Mouse (Mus musculus): ENCODE data around the gene S100a16.
A peak's percentile ranks its signal among the peaks of the same experiment; 100 is the strongest.

The S100a16 gene

GRCm38 (mm10) chr3:90537141-90537904 is at the start of gene S100a16:
TSS of gene S100a16 (plus strand) at chr3:90537254.
- DNase-seq: peak; percentile 89

- no peak for DNase-seq
Measured at GRCm38 (mm10) chr3:90488576-90488975, 48.5 kb upstream of the S100a16 start.

DNA sequence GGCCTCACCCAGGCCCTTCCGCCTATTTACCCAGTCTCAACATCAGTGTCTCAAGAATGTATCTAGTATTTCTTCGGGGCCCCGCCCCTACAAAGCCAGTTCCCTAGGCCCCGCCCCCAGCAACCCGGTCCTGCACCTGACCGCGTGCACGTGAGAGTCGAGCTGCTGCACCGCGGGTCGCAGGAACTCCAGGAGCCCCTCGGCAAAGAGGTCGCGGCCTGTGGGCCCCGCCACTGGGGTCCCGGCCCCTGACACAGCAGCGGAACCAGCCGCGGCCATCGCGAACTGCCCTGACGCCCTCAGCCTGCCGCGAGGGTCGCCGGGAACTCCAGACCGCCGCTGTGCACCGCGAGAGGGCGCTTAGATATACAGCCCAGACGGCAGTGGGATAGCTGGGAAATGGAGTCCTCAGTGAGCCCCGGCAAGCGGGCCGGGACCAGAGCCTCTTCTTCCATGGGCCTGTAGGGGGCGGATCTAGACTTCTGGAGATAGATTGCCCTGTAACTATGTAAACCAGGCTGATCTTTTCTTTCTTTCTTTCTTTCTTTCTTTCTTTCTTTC is 46.3 kb upstream of the S100a16 start, which contains the start of gene Snapin:
Gene Snapin, minus strand, starts transcription at position 338 of the 561 bp plus-strand sequence.
- peak; percentile 97 for DNase-seq

DNA sequence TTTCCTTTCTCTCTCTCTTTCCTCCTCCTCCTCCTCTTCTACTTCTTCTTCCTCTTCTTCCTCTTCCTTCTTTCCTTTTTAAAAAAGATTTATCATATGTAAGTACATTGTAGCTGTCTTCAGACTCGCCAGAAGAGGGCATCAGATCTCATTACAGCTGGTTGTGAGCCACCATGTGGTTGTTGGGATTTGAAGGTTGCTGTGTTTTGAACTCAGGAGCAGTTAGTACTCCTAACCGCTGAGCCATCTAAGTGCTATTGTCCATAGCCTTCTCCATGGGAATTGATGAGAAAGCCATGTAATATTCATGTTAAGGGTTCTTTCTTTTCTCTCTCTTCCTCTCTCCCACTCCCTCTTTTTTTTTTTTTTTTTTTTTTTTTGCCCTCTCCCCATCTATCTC is 45.7 kb upstream of the S100a16 start:
- DNase-seq: peak; percentile 56

DNA sequence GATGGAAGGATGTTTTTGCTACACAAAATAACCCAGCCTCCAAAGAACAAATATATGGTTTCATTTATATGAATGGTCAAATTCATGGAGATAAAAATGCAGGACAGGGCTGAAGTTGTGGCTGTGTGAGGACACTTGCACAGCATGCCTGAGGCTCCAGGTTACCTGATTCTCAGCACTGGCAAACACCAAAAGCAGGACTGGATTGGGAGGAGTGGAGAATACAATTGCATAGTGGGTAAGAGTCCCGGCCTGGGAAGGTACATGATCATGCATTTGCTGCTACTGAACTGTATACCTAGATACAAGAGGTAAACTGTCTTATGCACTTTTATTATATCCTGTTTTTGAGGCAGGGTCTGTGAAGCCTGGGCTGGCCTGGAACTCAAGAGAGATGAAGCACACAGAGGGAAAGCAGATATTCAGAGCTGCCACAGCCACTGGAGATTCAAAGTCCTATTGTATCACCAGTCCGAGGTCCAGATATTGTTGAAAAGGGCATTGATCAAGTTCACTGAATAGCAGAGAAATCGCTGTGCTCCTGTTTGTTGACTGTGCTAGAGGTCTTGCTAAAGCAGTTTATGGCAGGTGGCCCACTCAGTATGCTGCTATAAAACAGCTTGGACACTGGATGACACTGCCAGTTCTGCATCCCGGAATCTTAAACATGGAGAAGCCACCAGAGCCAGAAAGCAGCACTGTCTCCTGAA is 43.1 kb upstream of the S100a16 start:
- no peak for DNase-seq

DNA sequence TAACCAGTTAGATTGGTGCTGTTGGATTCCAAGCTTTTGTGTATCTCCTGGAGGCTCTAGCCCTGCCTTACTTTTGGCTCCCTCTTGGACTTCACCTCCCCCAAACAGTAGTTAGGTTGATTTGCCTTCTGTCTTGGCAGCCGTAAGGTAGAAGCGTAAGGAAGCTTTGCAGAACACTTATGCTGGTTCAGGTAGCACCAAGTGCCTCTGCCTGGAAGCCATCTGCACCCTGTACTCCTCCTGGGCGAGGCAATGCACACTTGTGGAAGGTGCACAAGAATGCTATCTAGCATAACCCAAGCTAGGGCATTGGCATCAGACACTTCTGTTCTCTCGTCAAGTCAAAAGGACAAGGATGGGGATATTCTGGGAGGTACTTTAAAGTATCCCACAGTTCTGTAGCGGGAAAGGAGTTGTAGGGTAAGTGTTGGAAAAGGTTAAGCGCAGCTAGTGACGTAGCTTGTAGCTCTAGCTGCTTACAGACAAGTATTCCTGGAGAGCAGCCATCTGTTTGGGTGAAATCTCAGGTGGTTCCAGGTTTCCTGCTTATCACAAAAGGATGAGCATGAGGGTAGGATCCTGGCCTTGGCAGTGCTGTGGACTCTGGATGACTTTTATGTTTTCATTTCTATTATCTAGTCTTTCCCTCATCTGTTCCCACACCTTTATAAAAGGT is 41.1 kb upstream of the S100a16 start:
- no peak for DNase-seq

DNA sequence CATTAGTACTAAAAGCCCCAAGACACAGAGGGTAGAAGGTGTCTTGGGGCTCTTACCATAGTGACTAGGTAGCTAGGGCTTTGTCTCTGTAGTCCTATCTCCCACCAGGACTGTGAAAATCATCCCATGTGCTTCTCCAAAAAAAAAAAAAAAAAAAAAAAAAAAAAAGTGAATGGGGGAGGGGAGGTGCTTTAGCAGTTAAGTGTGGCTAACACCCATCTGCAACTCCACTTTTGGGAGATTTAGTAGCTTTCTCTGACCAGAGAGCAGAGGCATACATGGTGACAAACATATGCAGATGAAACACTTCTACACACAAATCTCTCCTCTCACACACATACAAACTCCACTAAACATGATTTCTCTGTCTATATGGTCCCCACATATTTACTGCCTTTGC is 39.5 kb upstream of the S100a16 start:
- no peak for DNase-seq

DNA sequence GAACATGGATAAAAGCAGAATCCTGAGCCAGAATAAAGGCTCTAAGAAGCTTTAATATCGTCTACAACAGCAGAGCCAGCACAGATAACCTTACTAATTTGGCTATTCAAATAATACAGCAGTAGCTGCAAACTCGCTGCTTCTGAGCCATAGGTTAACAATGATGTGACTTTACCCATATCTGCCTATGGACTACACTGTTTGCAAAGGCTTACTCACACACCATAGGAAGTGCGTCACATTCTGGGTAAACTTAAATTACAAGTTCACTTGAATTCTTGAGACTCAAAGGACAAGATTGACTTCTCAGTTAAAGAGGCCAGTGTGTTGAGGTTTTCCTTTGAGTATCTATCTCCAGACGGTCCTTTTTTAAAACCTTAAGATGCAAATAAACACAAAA is 33.6 kb upstream of the S100a16 start:
- no peak for DNase-seq

DNA sequence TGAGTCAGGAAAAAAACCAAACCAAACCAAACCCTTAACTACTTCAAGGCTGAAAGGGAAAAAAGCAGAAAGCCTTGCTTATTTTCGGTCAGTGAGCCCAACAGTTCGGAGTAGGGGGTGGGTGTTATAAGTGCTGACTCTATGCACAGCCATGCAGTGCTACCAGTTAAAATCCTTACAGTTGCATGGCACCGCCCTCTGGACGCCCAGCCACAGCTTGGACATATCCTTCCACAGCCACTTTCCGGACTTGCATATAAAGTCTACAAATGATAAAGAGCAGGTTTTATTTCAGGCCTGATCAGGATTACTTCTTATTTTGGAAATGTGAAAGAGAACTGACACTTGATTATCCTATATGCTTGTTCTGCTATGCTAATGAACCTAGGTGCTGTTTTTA is 31.8 kb upstream of the S100a16 start:
- no peak for DNase-seq

DNA sequence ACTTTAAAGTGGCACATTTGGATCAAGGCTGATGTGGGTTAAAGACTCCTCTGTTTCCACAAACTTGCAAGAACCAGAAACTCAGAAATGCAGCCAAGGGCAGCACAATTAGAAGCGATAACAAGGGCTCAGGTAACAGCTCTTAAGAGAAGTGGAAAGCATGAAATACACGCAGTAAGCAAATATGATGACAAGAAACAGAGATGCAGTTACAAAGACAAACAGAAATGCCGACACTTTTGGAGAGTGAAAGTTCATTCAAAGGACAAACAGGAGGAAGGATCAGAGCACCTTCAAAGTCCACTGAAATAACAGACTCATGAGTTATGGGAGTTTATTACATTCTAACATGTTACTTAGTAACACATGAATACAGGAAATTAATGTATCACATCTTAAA is 30.7 kb upstream of the S100a16 start:
- no peak for DNase-seq

DNA sequence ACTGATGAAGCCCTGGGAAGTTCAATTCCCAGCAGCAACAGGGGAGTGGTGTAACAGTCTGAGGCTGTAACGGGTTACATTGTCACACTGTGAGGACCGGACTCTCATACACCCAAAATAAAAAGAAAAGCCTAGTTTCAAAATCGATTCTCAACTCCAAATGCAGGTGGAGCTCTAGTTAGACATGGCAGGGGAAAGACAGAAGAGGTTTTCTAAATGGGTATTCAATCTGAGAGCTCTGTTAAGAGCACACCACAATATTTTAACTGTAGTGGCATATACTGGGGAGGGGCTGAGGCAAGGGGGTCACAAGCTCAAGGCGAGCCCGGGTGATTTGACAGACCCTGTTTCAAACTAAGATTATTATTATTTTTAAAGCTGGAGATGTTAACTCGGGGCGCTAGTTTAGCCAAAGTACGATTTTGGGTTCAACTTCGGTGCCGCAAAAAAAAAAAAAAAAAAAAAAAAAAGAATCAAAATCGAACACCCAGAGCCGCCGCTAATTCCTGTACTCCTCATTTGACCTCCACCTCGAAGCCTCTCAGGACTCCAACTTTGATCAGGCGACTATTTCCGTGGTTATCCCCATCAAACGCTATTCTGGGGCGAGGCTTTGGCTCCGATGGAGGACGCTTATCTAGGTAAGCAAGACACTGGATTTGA is 28.6 kb upstream of the S100a16 start:
- no peak for DNase-seq

DNA sequence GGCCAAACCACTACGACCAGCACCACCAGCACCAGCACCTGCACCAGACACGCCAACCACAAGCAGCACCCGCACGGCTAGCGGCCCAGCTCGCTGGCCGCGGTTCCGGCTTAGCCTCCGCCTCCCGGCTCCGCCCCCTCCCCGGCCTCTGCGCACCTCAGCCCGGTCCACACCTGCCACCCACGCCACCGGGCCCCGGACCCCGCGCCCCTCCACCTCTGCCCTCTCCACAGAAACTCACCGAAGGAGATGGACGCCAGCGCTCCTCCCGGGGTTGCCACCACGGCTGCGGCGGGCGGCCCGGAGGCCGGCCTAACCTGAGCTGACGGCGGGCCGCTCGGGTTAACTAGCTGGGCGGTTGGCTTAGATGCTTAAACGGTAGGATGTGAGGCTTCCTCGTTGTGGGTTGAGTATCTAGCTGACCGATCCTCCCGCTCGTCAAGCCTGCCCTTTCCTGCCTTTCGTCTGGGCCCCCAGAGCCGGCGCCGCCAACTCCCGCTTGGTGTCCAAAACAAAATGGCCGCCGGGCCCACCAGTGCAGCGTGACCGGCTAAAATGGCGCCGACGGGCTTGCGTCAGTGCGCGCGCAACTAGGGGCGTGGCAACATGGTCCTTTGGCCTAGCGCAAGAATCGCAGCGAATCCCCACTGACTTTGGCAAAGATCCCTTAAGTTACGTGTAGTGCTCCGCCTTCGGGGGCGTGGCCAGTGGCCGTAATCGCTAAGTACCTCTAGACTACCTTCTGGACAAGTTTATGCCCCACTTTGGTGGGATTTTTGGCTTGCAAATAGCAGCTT is 27.9 kb upstream of the S100a16 start, which contains the start of gene Chtop:
Gene Chtop, minus strand, starts transcription at position 549 of the 797 bp plus-strand sequence.
- peak; percentile 100 for DNase-seq

DNA sequence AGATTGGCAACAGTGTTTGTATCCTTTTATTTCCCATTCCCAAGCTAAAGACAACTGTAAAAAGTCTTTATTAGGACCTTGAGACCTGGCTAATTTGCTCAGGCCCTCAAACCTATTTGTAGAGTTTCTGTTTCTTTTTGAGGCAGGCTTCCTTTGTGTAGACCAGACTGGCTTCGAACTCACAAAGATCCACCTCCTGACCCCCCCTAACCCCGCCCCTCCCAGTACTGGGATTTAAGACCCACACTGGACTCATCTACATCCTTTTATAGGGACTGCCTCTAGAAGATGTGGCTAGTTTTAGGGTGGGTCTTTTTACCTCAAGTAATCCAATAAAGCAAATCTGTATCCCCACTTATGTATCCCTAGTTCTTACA is 27.3 kb upstream of the S100a16 start:
- no peak for DNase-seq

DNA sequence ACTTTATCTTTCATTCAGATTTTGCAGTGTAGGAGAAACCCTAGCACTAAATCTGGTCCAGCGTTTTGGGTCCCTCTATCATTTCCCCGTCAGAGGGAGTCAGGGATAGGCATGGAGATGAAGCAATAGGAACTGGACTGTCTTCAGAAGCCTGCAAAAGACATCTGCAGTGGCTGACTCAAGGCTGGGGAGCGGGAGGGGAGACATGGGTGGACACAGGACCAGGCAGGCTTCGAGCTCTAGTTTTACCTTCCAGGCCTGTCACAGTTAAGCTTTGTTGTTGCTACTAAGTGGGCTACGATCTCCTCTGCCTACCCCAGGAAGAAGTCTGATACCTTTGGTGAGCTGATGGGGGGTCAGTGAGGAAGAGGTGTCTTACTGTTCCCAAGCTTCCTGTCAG is 24.8 kb upstream of the S100a16 start:
- no peak for DNase-seq

- no peak for DNase-seq
Measured at GRCm38 (mm10) chr3:90512948-90513642, 24.0 kb upstream of the S100a16 start.

GRCm38 (mm10) chr3:90513796-90514590 is 23.1 kb upstream of the S100a16 start, which contains the start of the genes S100a1 and S100a13:
TSS of gene S100a1 (minus strand) at chr3:90514392.
TSS of gene S100a13 (plus strand) at chr3:90514435.
- DNase-seq: peak; percentile 88

GRCm38 (mm10) chr3:90514691-90515090 is 22.4 kb upstream of the S100a16 start:
- DNase-seq: peak; percentile 82

- peak; percentile 71 for DNase-seq
Measured at GRCm38 (mm10) chr3:90515242-90515641, 21.8 kb upstream of the S100a16 start.

DNA sequence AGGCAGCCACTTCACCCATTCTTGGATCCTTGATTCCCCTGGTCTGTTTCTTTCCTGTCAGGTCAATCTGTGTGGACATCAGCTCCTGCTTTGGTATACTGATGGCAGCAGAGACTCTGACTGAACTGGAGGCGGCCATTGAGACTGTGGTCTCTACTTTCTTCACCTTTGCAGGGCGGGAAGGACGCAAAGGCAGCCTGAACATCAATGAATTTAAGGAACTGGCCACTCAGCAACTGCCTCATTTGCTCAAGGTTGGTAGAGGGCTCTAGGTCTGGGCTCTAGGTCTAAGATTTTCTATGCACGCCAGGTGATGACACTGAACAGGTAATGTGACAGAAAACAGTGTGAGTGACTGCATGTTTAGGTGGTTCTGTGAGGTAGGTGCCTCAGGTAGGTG is 21.3 kb upstream of the S100a16 start:
- DNase-seq: no peak

DNA sequence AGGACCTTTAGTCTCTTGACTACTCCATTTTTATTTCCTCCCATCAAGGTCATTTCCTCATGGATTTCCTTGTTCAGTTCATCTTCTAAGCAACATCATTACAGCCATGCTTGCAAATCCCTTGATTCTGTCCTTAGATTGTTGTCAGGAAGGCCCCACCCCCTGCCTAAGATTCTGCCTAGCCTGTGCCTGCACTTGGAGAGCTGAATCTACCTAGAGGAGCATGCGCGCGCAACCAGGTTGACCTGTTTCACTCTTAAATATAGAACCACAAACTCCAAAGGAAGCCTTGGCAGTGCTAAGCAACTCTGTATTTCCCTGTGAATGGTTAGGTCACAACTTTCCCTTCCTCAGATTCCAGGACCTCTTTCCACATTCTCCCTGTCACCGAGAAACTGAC is 19.3 kb upstream of the S100a16 start:
- DNase-seq: no peak

Measured in kidney, postnatal 14 days (tissue).